Mouse (Mus musculus) bone marrow macrophage, adult 2 months (primary cell): ENCODE data around the gene Gse1.

Source experiments
- CTCF ChIP-seq: IDR thresholded peaks from 2 replicates; pipeline ENCODE4 v1.5.1; 2012; ENCODE audit warnings: low read depth, mild to moderate bottlenecking, low read length, moderate library complexity
- POLR2A ChIP-seq: IDR thresholded peaks from 2 replicates; pipeline ENCODE4 v1.6.1; 2012; ENCODE audit warnings: mild to moderate bottlenecking, low read depth, low read length, borderline replicate concordance

GRCm38 (mm10) chr8:120536306-120537206 is 308.3 kb downstream of the Gse1 start:
- TF ChIP-seq CTCF, result no peak
- no peak for TF ChIP-seq POLR2A
